Mouse (Mus musculus): ENCODE data around the gene Krtap5-2. TPM values are rescaled to one million over a fixed set of nuclear protein-coding genes. Genes with fewer than 3 reads are reported as not detected.
"Not testable (repeated sequence)": the region's sequence is repeated elsewhere in the genome, so short reads cannot be mapped to it uniquely, and the experiment has no call there.

Krtap5-2 gene
- polyA plus RNA-seq (2016; fragmentation: Nextera tagmentation; extraction: Ambion mirVana), result not detected in 2 replicates

DNA sequence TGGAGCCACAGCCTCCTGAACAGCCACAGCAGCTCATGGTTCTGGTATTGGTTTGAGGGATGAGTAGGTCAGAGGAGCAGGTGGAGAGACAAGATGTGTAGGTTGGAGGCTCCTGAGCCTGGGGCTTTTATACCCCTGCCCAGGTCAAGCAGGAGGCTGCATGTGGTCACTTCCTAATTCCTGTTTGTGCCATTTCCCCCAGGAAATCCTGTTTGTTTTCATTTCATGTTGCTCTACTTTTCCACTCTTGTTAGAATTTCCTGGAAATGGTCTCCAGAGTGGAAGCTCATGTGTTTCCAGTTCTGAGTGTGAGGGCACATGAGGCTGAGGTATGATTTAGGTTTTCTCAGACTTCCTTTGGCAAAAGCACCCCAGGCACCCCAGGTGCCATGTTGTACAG lies at the start of gene Krtap5-2:
Gene Krtap5-2, minus strand, starts transcription at position 101 of the 400 bp plus-strand sequence.
- H3K27me3 ChIP-seq (ENCODE audit: insufficient read depth, poor library complexity, severe bottlenecking); H3K9me3 ChIP-seq; H3K4me3 ChIP-seq; H3K27ac ChIP-seq; DNase-seq (ENCODE audit: low spot score); H3K36me3 ChIP-seq; H3K4me1 ChIP-seq (replicated peaks): not testable (repeated sequence)

DNA sequence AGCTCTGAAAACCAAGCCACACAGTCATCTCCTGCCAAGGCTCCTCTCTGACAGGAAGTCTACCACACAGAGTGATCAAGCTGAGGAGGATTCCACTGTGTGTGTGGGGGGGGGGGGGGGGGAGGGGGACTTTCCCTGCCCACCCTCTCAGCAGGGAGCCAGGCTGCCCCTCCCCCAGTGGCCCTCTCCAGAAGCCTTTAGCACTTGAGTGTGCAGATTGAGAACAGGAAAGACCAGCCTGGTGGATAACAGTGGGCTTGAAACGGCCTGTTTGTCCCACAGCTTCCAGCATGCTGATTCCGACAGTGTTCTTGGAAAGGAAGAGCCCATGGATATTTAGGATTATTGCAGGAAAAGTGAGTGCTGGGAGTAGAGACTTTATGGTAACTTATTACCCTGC lies 48.7 kb upstream of the Krtap5-2 start:
- H3K27me3 ChIP-seq (ENCODE audit: insufficient read depth, poor library complexity, severe bottlenecking), result no peaks in the 10 kb centered on the region
- no peak overlapping the region for H3K4me3 ChIP-seq
- 44% methylated on average over 2 of the region's 2 CpGs for whole genome bisulfite sequencing
- no peaks in the 10 kb centered on the region for H3K36me3 ChIP-seq
- peaks cover 4% of the 10 kb centered on the region for H3K4me1 ChIP-seq (replicated peaks)
- no peaks in the 10 kb centered on the region for H3K9me3 ChIP-seq
- H3K27ac ChIP-seq, result no peak overlapping the region
- DNase-seq (ENCODE audit: low spot score), result no peak

DNA sequence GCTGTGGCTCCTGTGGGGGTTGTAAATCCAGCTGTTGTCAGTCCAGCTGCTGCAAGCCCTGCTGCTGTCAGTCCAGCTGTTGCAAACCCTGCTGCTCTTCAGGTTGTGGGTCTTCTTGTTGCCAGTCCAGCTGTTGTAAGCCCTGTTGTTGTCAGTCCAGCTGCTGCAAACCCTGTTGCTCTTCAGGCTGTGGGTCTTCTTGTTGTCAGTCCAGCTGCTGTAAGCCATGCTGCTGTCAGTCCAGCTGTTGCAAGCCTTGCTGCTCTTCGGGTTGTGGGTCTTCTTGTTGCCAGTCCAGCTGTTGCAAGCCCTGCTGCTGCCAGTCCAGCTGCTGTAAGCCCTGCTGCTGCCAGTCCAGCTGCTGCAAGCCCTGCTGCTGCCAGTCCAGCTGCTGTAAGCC lies 36.3 kb upstream of the Krtap5-2 start:
- H3K27ac ChIP-seq; H3K4me3 ChIP-seq; H3K9me3 ChIP-seq; DNase-seq (ENCODE audit: low spot score); H3K27me3 ChIP-seq (ENCODE audit: insufficient read depth, poor library complexity, severe bottlenecking); H3K4me1 ChIP-seq (replicated peaks); H3K36me3 ChIP-seq: not testable (repeated sequence)
- 66% methylated on average over 1 of the region's 1 CpGs for WGBS

DNA sequence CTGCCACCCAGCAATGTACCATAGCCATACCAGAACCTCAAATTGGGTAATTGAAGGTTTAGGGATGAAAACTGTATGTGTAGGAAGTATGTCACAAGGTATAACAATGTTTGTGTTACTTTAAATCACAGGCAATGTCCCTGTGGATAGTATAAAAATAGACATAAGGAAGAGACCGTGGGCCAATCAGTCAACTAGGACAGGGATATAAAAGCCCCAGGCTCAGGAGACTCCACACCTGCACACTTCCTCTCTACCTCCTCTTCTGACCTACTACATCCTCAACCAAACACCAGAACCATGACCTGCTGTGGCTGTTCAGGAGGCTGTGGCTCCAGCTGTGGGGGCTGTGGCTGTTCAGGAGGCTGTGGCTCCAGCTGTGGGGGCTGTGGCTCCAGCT lies 35.8 kb upstream of the Krtap5-2 start, which contains the start of gene Gm7579:
Gene Gm7579, plus strand, starts transcription at position 301 of the 400 bp plus-strand sequence.
- WGBS, result 89% methylated on average over 1 of the region's 1 CpGs
- H3K27me3 ChIP-seq (ENCODE audit: insufficient read depth, poor library complexity, severe bottlenecking), result no peaks in the 10 kb centered on the region
- no peak for DNase-seq (ENCODE audit: low spot score)

DNA sequence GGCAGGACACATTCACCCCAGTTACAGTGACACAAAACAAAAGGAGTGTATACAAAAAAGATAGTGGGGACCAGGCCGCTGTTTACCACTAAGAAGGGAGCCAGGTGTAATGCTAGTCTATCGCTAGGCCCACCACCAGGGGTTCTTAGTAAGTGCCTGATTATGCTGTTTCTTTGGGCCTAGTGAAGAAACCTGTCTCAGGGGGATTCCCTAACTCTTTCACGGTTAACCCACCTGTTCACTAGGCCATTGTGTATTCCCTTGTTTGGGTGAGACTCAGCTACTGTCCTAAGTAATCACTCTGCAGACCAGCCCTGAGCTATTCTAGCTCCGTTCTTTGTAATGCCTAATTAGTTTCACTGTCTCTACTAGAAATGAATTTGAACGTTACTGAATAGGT lies 31.1 kb upstream of the Krtap5-2 start:
- not testable (repeated sequence) for DNase-seq (ENCODE audit: low spot score); H3K27me3 ChIP-seq (ENCODE audit: insufficient read depth, poor library complexity, severe bottlenecking); H3K27ac ChIP-seq; H3K4me3 ChIP-seq; H3K36me3 ChIP-seq; H3K9me3 ChIP-seq; H3K4me1 ChIP-seq (replicated peaks)
- 74% methylated on average over 5 of the region's 5 CpGs for WGBS

More for the DNA sequence above, 35.8 kb upstream of the Krtap5-2 start, which contains the start of gene Gm7579:
- Histone ChIP-seq H3K36me3 (no peaks in the 10 kb centered on the region), H3K9me3 (no peaks in the 10 kb centered on the region), H3K4me3 (no peak within 1 kb of the TSS), H3K4me1 (replicated peaks) (no peaks in the 10 kb centered on the region), H3K27ac (no peak within 1 kb of the TSS)

DNA sequence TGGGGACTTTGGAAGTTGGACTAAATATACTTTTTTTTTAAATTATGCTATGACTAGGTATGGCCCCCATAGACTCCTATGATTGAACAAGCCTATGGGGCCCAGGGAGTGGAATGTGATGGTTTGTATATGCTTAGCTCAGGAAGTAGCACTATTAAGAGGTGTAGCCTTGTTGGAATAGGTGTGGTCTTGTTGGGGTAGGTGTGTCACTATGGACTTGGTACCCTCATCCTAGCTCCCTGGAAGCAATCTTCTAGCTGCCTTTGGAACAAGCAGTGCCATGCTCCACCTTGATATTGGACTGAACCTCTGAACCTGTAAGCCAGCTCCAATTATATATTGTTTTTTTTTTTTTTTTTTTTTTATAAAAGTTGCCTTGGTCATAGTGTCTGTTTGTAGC lies 29.7 kb upstream of the Krtap5-2 start:
- no peak overlapping the region for H3K4me3 ChIP-seq
- H3K27me3 ChIP-seq (ENCODE audit: insufficient read depth, poor library complexity, severe bottlenecking), result no peaks in the 10 kb centered on the region
- no peak overlapping the region for H3K27ac ChIP-seq
- H3K36me3 ChIP-seq, result no peaks in the 10 kb centered on the region
- no peaks in the 10 kb centered on the region for H3K9me3 ChIP-seq
- no peak for DNase-seq (ENCODE audit: low spot score)
- no peaks in the 10 kb centered on the region for H3K4me1 ChIP-seq (replicated peaks)

DNA sequence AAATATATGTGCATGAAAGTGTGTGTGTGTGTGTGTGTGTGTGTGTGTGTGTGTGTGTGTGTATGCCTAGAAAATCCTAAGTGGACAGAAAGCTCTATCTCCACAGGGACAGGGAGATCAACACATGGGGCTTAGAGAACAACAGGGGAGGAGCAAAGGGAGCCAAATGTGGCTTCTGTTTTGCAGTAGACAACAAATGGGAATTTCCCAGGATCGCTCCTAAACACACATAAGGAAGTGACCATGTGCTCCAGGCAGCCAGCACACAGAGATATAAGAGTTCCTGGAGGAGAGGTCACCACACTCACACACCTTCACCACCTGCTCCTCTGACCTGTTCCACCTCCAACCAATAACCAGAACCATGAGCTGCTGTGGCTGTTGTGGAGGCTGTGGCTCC lies 25.3 kb upstream of the Krtap5-2 start, which contains the start of gene Krtap5-3:
Gene Krtap5-3, plus strand, starts transcription at position 301 of the 400 bp plus-strand sequence.
- 75% methylated on average over 1 of the region's 1 CpGs for WGBS
- Histone ChIP-seq H3K27ac (no peak within 1 kb of the TSS), H3K4me1 (replicated peaks) (no peaks in the 10 kb centered on the region), H3K36me3 (no peaks in the 10 kb centered on the region), H3K27me3 (ENCODE audit: insufficient read depth, poor library complexity, severe bottlenecking) (no peaks in the 10 kb centered on the region), H3K9me3 (no peaks in the 10 kb centered on the region), H3K4me3 (no peak within 1 kb of the TSS)
- DNase-seq (ENCODE audit: low spot score), result no peak

DNA sequence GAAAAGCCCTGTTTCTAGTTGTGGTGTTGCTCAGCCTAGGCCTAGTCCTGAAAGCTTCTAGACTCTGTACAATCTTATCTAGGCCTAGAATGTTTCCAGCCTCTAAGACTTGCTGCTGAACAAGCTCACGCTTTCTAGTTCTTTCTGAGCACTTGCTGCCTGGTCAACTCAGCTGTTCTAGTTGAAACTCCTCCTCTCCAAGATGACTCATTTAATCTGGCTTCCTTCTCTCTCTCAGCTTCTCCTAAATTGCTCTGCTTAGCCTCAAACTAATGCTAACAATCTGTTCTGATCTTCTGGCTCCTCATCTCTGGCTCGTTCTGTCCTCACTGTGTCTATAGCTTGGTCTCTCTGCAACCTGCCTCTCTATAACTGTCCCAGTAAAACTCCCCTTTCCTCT lies 22.9 kb upstream of the Krtap5-2 start:
- no peak overlapping the region for H3K4me3 ChIP-seq
- WGBS, result 87% methylated on average over 2 of the region's 2 CpGs
- H3K36me3 ChIP-seq, result no peaks in the 10 kb centered on the region
- H3K9me3 ChIP-seq, result no peaks in the 10 kb centered on the region
- H3K27ac ChIP-seq, result no peak overlapping the region
- H3K4me1 ChIP-seq (replicated peaks), result no peaks in the 10 kb centered on the region
- H3K27me3 ChIP-seq (ENCODE audit: insufficient read depth, poor library complexity, severe bottlenecking), result no peaks in the 10 kb centered on the region
- no peak for DNase-seq (ENCODE audit: low spot score)

DNA sequence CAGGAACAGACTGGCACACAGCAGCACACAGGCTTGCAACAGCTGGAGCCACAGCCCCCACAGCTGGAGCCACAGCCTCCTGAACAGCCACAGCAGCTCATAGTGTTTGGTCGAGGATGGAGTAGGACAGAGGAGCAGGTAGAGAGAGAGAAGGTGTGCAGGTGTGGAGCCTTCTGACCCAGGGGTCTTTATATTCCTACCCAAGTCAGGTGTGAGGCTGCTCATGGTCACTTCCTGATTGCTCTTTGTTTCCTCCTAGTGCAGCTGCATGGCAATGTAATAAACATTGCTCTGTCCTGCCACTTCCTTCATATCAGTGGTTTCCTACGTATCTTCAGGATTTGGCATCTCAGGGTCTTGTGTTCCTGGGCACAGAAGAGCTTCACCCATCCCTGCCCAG lies 14.5 kb upstream of the Krtap5-2 start, which contains the start of gene Gm10153:
Gene Gm10153, minus strand, starts transcription at position 101 of the 400 bp plus-strand sequence.
- no peak within 1 kb of the TSS for H3K4me3 ChIP-seq
- no peaks in the 10 kb centered on the region for H3K27me3 ChIP-seq (ENCODE audit: insufficient read depth, poor library complexity, severe bottlenecking)
- no peaks in the 10 kb centered on the region for H3K9me3 ChIP-seq
- WGBS, result 53% methylated on average over 2 of the region's 2 CpGs
- no peaks in the 10 kb centered on the region for H3K4me1 ChIP-seq (replicated peaks)
- DNase-seq (ENCODE audit: low spot score), result no peak
- H3K27ac ChIP-seq, result no peak within 1 kb of the TSS
- no peaks in the 10 kb centered on the region for H3K36me3 ChIP-seq

DNA sequence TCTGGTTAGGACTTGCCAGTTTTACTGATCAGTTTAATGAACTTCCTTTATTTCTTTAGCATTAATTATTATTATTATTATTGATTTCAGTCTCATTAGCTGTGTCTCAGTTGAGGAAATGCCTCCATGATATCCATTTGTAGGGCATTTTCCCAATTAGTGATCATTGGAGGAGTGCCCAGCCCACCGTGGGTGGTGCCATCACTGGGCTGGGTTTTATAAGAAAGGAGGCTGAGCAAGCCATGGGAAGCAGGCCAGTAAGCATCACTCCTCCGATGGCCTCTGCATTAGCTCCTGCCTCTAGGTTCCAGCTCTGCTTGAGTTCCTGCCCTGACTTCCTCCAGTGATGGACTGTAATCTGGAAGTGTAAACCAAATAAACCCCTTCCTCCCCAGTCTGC lies 12.4 kb upstream of the Krtap5-2 start:
- H3K9me3 ChIP-seq, result no peaks in the 10 kb centered on the region; the same call in 1 of the 2 replicates
- H3K27me3 ChIP-seq (ENCODE audit: insufficient read depth, poor library complexity, severe bottlenecking), result no peaks in the 10 kb centered on the region
- H3K4me3 ChIP-seq, result no peak overlapping the region
- no peaks in the 10 kb centered on the region for H3K36me3 ChIP-seq
- H3K4me1 ChIP-seq (replicated peaks), result no peaks in the 10 kb centered on the region
- WGBS, result 83% methylated on average over 2 of the region's 2 CpGs
- no peak overlapping the region for H3K27ac ChIP-seq
- no peak for DNase-seq (ENCODE audit: low spot score)

DNA sequence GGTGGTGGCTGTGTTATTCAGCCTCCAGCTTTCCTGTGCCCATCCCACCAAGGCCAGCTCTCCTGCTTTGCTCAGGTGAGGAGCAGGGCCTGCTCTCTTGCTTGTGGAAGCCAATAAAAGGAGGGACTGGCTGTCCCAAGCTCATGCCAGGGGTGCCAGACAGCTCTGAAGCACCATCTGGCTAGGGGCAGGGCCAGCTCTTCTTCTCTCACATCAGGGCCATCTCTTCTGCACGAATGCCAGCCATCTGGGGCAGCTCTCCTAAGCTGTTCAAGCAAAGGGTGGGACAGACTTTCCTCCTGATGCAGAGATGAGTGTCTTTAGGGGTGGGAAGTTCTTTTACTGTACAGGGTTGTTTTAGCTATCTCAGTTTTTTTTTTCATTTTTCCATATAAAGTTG lies 5.2 kb upstream of the Krtap5-2 start:
- WGBS, result 62% methylated on average over 1 of the region's 1 CpGs
- Histone ChIP-seq H3K27me3 (ENCODE audit: insufficient read depth, poor library complexity, severe bottlenecking) (no peaks in the 10 kb centered on the region), H3K36me3 (no peaks in the 10 kb centered on the region), H3K4me3 (no peak overlapping the region), H3K9me3 (no peaks in the 10 kb centered on the region; the same call in 1 of the 2 replicates), H3K27ac (no peak overlapping the region), H3K4me1 (replicated peaks) (no peaks in the 10 kb centered on the region)
- DNase-seq (ENCODE audit: low spot score), result no peak

DNA sequence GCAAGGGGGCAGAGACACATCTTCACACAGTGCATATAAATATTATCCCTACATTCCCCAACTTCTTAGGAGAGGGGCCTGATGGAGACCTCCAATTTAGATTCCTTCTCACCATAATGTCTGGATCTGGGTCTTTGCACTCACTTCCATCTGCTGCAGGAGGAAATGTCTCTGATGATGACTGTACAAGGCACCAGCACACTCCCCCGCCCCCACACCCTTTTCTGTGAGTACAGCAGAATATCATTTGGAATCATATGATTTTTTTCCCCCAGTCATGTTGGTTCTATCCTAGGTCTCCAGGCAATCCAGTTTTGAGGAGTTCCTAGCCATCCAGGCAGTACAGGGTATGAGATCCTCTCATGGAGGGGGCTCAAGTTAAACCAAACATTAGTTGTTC lies 2.9 kb upstream of the Krtap5-2 start:
- no peaks in the 10 kb centered on the region for H3K36me3 ChIP-seq
- no peak overlapping the region for H3K27ac ChIP-seq
- no peak overlapping the region for H3K4me3 ChIP-seq
- H3K4me1 ChIP-seq (replicated peaks), result no peaks in the 10 kb centered on the region
- no peaks in the 10 kb centered on the region for H3K27me3 ChIP-seq (ENCODE audit: insufficient read depth, poor library complexity, severe bottlenecking)
- no peak for DNase-seq (ENCODE audit: low spot score)
- 89% methylated on average over 1 of the region's 1 CpGs for WGBS
- no peaks in the 10 kb centered on the region for H3K9me3 ChIP-seq

DNA sequence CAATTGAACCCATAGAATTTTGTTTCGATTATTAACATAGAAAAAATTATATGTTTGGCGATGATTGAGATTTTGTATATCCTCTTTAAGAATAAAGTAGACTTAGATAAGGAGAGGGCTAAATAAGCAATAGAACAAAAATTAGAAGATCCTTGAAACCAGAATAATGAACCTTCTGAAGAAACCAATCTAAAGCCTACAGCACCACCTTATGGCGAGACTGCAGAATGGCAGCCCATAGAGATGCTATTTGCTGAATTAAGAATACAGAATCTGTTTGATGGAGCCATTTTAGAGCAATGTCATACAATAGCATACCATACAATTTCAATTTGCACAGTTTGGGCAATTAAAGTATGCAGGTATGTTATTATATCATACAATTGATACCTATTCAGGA lies 6.0 kb downstream of the Krtap5-2 start:
- Histone ChIP-seq H3K4me3 (no peak overlapping the region), H3K27me3 (ENCODE audit: insufficient read depth, poor library complexity, severe bottlenecking) (no peaks in the 10 kb centered on the region), H3K9me3 (no peaks in the 10 kb centered on the region), H3K27ac (no peak overlapping the region), H3K36me3 (no peaks in the 10 kb centered on the region), H3K4me1 (replicated peaks) (no peaks in the 10 kb centered on the region)
- WGBS, result 46% methylated on average over 3 of the region's 3 CpGs
- no peak for DNase-seq (ENCODE audit: low spot score)

DNA sequence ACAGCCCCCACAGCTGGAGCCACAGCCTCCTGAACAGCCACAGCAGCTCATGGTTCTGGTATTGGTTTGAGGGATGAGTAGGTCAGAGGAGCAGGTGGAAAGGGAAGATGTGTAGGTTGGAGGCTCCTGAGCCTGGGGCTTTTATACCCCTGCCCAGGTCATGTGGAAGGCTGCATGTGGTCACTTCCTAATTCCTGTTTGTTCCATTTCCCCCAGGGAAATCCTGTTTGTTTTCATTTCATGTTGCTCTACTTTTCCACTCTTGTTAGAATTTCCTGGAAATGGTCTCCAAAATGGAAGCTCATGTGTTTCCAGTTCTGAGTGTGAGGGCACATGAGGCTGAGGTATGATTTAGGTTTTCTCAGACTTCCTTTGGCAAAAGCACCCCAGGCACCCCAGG lies 10.2 kb downstream of the Krtap5-2 start, which contains the start of gene Gm4553:
Gene Gm4553, minus strand, starts transcription at position 101 of the 400 bp plus-strand sequence.
- H3K36me3 ChIP-seq; H3K4me3 ChIP-seq; DNase-seq (ENCODE audit: low spot score); H3K27ac ChIP-seq; H3K9me3 ChIP-seq; H3K4me1 ChIP-seq (replicated peaks); H3K27me3 ChIP-seq (ENCODE audit: insufficient read depth, poor library complexity, severe bottlenecking): not testable (repeated sequence)

All from hindbrain, embryonic 10.5 days (tissue).